In genomic region chr7:105640233-105640893, GRCm38 (mm10) we compare ENCODE assay signal across 7 mouse cellular contexts. TPM values are rescaled to one million over a fixed set of nuclear protein-coding genes. Genes with fewer than 3 reads are reported as not detected.
DNase-seq lines count a peak whose midpoint lies in the region; ATAC-seq lines count a peak whose summit lies in the region.

Gene Arfip2, minus strand, starts transcription at chr7:105640416.
Gene Gm45799, plus strand, starts transcription at chr7:105640552.

- H3K9ac ChIP-seq in intestine, embryonic 16.5 days (ENCODE audit: low read depth, low read length), result peak within 1 kb of the TSS; percentile 88
- H3K9ac ChIP-seq in midbrain, embryonic 11.5 days (ENCODE audit: low read length), result peak within 1 kb of the TSS; percentile 84

- no peaks in the 10 kb centered on the region for H3K9me3 ChIP-seq in intestine, embryonic 16.5 days (ENCODE audit: control insufficient read depth, low read length)
- H3K9me3 ChIP-seq in midbrain, embryonic 11.5 days (ENCODE audit: control insufficient read depth, low read length), result no peaks in the 10 kb centered on the region

- H3K4me2 ChIP-seq in intestine, embryonic 16.5 days (ENCODE audit: low read depth, low read length), result peak within 1 kb of the TSS; percentile 93
- H3K4me2 ChIP-seq in midbrain, embryonic 11.5 days, result peak within 1 kb of the TSS; percentile 96

- peak within 1 kb of the TSS; percentile 79 for H3K4me3 ChIP-seq in intestine, embryonic 16.5 days (ENCODE audit: low read length)
- H3K4me3 ChIP-seq in midbrain, embryonic 11.5 days (ENCODE audit: low read depth, low read length), result peak within 1 kb of the TSS; percentile 63

- WGBS in intestine, embryonic 16.5 days, result under 1% methylated on average over 44 of the region's 45 CpGs
- WGBS in midbrain, embryonic 11.5 days, result 0% methylated on average over 45 of the region's 45 CpGs

- H3K36me3 ChIP-seq in intestine, embryonic 16.5 days (ENCODE audit: control insufficient read depth, insufficient read depth, low read length), result peaks cover 10% of the 10 kb centered on the region; the same call in 1 of the 2 replicates
- peaks cover 6% of the 10 kb centered on the region for H3K36me3 ChIP-seq in midbrain, embryonic 11.5 days (ENCODE audit: control insufficient read depth, insufficient read depth, low read length)

- H3K27me3 ChIP-seq in intestine, embryonic 16.5 days (replicated peaks; ENCODE audit: control insufficient read depth, insufficient read depth, low read length), result no peaks in the 10 kb centered on the region
- no peaks in the 10 kb centered on the region for H3K27me3 ChIP-seq in midbrain, embryonic 11.5 days (ENCODE audit: control insufficient read depth, insufficient read depth, low read length)

- peaks cover 20% of the 10 kb centered on the region for H3K4me1 ChIP-seq in intestine, embryonic 16.5 days (ENCODE audit: control insufficient read depth, insufficient read depth, low read length)
- H3K4me1 ChIP-seq in midbrain, embryonic 11.5 days (ENCODE audit: control insufficient read depth, insufficient read depth, low read length), result peaks cover 14% of the 10 kb centered on the region

- H3K27ac ChIP-seq in intestine, embryonic 16.5 days (ENCODE audit: low read length), result peak within 1 kb of the TSS; percentile 84
- H3K27ac ChIP-seq in midbrain, embryonic 11.5 days (ENCODE audit: low read depth, low read length), result peak within 1 kb of the TSS; percentile 28; the same call in 1 of the 2 replicates

- ATAC-seq in intestine, embryonic 16.5 days, result peak; percentile 97
- peak; percentile 96 for ATAC-seq in midbrain, embryonic 11.5 days (ENCODE audit: low FRiP score)

- peak; percentile 98 for DNase-seq in adrenal gland, adult 8-10 months
- DNase-seq in embryo, embryonic 9.5 days (ENCODE audit: extremely low spot score), result peak; percentile 95
- peak; percentile 89 to 95 for DNase-seq in gastrocnemius, postnatal 4 days (ENCODE audit: low spot score in 2 of 2)
- DNase-seq in left cerebral cortex, postnatal 36 days (ENCODE audit: low spot score in 2 of 2), result peak; percentile 95 to 97
- peak; percentile 100 for DNase-seq in midbrain, embryonic 11.5 days (ENCODE audit: low spot score, missing footprints)
- peak; percentile 98 for DNase-seq in skeletal muscle tissue, adult 2 months (ENCODE audit: low read depth, low spot score)

- intact Hi-C loops in left cerebral cortex, postnatal 36 days (cut with DNase I), result loop anchor here (5.0 kb wide), 1 partner anchor 172 kb away; the partner anchor contains the start of gene Mrpl17

RNA-seq across cellular contexts. Expression of gene Arfip2, which starts in this region (rescaled TPM):
- 10 to 100 TPM; 50.6 to 93.3 (median 68.0) TPM for total RNA-seq in adrenal gland, adult 8-10 months (2022)
- total RNA-seq in gastrocnemius, postnatal 4 days (2021), result 10 to 100 TPM; 39.9 to 41.7 TPM
- polyA plus RNA-seq in intestine, embryonic 16.5 days (2015; fragmentation: Nextera tagmentation; extraction: Ambion mirVana), result 69.9 and 74.7 TPM in 2 replicates
- 100 to 1,000 TPM in 1 of 2 experiments, 10 to 100 TPM in 1; 96.6 to 106 TPM for total RNA-seq in left cerebral cortex, postnatal 36 days (2021)
- polyA plus RNA-seq in midbrain, embryonic 11.5 days (2014; fragmentation: Nextera tagmentation; extraction: Ambion mirVana), result 70.1 and 72.9 TPM in 2 replicates

RNA-seq across cellular contexts. Expression of gene Gm45799, which starts in this region (rescaled TPM):
- 10 to 100 TPM in 1 of 4 experiments, 1 to 10 TPM in 3; 6.4 to 14.4 (median 8.2) TPM for total RNA-seq in adrenal gland, adult 8-10 months (2022)
- total RNA-seq in gastrocnemius, postnatal 4 days (2021), result 1 to 10 TPM; 2.8 to 4.0 TPM
- 27.7 and 34.6 TPM in 2 replicates for polyA plus RNA-seq in intestine, embryonic 16.5 days (2015; fragmentation: Nextera tagmentation; extraction: Ambion mirVana)
- total RNA-seq in left cerebral cortex, postnatal 36 days (2021), result 10 to 100 TPM in 1 of 2 experiments, 1 to 10 TPM in 1; 9.4 to 16.3 TPM
- polyA plus RNA-seq in midbrain, embryonic 11.5 days (2014; fragmentation: Nextera tagmentation; extraction: Ambion mirVana), result 10.5 and 11.9 TPM in 2 replicates

Comparison
In these comparisons a context has a peak if more than half of its experiments do, and no peak if none do; other contexts are left out.
1. Peak in every context shown above with its lines: DNase-seq, ATAC-seq, H3K4me3 ChIP-seq and H3K27ac ChIP-seq.